Mouse (Mus musculus) thymus, postnatal 10 days (tissue): Measurements from ENCODE around the gene Olfr1417.

ENCODE experiments used
- DNase-seq, 2 experiments: peaks; one replicate each; pipeline ENCODE4 v3.0.0; 2021; ENCODE audit warnings: low spot score in 2 of 2

Olfr1417 gene

DNA sequence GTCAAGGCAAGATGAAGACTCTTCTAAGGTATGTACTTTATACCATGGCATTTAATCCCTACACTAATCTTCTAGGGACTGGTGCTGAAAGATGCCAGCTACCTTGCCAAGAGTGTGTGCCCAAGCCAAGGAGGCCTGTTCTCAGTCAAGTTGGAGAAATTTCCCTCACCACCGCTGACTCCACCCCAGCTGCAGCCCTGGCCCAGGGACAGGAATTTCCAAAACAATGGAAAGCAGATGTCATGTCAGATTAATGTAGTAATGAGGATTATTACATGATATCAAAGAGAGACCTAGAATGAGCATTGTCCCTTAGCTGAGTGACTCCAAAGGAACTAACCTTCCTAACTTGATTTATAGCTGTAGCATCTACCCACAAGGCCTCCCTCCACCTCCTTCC lies 28.2 kb downstream of the Olfr1417 start:
- no peak for DNase-seq

DNA sequence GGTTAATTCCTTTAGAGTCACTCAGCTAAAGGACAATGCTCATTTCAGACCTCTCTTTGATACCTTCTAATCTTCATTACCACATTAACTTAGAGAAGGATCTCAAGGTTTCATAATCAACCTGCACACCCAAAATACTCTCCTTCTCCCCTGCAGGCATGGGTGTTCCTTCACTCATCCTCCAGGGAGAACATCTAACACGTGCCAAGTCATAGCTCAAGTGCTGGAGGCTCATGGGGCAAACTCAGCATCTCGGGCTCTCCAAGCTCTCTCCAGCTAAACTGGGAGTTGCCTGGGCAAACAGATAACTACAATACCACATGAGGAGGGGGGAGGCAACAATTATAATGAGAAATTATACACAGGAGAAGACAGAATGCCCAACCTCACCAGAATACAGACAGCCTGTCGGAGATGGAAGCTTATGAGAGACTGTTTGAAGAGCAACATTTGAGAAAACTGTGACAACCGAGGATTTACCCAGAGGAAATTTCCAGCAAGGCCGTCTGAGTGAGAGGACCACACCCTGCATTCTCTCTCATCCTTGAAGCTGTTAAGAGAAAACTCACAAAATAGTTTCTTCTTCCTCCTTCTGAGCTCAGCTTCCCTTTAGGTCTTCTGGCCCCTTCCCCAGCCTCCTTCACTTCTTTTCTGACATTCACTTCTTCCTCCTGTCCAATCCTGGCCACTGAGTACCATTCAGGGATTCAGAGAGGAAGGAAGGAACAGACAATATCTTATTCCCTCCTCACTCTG lies 28.8 kb downstream of the Olfr1417 start:
- DNase-seq, result no peak

GRCm38 (mm10) chr19:11808452-11808851 lies 30.6 kb downstream of the Olfr1417 start:
- DNase-seq, result no peak

- no peak for DNase-seq
Measured at GRCm38 (mm10) chr19:11807822-11808221, 31.2 kb downstream of the Olfr1417 start.

DNA sequence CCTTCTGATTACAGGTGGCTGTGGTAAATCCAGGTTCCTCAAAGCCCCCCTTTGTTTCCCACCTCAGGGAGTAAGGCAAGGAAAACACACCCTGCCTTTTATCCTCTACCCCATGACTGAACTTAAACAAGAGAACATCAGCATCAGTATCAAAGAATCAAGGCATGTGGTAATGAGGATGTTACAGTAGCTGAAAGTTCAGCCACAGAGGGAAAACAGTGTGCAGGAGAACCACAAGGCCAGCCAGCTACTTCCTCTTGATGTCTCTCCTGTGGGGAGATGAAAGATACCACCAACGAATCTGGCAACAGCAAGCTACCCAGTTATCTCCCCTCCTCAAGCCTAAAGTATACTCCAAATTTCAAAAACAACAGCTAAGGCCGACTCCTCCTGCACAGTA lies 31.8 kb downstream of the Olfr1417 start:
- DNase-seq, result peak; percentile 5 to 7

DNA sequence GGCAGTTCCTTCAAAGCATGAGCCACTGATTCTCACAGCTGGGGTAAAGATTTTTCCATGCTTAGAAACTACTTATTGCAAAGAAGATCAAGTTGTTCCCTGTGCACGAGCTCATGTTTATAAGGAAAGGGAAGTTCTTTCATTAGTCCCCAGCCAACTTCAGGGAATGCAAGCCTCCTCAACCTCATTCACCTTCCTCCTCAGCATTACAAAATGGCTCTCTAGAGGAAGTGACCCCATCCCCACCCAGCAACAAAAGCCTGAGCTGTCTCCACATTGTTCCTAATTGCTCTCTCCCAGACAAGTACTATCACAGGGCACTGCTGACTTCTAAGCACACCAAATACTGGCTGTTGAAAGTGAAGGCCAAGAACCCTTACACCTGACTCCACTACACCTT lies 34.6 kb downstream of the Olfr1417 start:
- no peak for DNase-seq

GRCm38 (mm10) chr19:11800531-11801315 lies 38.3 kb downstream of the Olfr1417 start:
- DNase-seq, result no peak

DNA sequence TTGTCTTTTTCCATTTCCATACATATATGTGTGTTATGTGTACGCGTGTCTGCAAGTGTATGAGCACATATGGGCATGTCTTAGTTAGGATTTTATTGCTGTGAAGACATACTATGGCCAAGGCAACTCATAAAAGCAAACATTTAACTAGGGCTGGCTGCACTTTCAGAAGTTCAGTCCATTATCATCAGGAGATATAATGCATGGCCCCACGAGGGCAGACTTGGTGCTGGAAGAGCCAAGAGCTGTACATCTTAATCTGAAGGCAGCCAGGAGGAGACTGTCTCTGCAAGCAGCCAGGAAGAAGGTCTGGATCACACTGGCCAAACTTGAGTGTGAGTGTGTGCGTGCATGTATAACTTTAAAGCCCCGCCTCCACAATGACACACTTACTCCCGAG lies 44.6 kb downstream of the Olfr1417 start:
- DNase-seq, result no peak

DNA sequence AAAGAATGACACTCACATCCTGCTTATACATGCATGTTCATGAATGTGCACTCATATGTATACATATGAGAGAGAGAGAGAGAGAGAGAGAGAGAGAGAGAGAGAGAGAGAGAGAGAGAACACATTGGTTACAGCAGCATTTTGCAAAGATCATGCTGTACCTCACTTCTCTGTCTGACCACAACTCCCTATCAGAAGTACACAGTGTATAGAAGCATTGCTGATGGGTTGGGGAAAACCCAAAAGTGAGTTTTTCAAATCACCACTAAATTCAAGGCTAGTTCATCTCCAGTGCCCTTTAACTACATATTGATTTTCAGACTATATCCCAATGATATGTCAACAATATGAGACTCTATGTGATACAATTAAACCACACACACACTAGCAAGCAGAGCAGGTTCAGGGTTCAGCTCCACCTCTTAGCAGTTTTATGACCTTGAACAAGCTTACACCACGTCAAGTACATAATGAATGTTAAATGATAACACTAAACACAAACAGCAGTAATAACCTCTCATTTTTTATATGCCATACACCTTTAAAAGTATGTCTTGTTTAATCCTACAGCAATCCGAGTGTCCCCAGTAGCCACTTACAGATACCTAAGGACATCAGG lies 45.2 kb downstream of the Olfr1417 start:
- DNase-seq, result no peak

DNA sequence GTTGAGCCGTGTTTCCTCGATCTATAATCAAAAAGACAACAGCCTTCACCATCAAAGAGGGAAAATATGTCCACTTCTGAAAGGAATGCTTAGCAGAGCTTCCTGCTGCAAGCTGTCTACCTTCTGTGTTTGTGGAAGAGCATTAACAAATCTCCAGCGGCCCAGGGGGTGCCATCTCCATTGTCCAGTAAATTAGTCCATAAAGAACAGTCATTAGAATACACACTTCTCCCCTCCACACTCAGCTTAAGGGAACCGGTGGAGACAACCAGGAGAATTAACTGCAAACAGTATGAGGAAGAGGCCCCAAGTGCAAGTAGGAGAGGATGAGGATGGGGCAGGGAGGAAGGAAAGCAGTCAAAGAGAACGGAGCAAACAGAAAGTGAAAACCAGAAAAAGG lies 47.2 kb downstream of the Olfr1417 start:
- no peak for DNase-seq

DNA sequence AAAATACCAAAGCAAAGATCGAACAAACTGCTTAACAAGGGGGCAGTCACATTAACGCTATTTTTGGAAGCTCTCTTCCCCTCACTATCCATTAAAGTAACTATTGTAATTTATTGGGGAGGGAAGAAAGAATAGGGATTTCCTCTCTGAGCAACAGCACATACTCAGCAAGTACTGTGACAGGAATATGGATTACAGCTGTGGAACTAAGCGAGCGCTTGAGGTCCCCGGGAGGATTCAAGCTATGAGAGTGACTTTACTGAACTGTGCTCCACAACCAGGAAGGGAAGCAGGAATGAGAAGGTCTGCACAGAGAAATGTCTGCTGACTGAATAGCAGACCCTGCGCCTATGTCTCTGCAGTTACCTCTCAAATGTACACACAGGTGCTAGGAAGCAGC lies 50.1 kb downstream of the Olfr1417 start:
- DNase-seq, result no peak

DNA sequence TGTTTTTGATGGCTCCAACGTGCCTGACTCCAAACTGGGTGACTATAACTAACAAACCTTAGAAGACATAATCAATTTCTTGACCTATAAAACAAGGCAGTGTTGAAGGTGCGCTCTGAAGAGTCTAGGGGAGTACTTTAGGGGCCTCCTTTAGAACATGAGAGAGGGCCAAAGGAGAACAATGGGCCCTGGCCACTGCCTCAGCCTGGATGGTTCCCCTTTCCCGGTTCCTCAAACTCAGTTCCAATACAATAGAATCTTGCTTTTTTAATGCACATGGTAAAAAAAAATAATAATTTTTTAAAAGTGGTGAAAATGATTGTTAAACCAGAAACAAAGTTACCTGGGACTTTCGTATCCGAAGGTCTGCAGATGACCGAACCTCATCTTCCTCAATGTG lies 51.2 kb downstream of the Olfr1417 start:
- no peak for DNase-seq

DNA sequence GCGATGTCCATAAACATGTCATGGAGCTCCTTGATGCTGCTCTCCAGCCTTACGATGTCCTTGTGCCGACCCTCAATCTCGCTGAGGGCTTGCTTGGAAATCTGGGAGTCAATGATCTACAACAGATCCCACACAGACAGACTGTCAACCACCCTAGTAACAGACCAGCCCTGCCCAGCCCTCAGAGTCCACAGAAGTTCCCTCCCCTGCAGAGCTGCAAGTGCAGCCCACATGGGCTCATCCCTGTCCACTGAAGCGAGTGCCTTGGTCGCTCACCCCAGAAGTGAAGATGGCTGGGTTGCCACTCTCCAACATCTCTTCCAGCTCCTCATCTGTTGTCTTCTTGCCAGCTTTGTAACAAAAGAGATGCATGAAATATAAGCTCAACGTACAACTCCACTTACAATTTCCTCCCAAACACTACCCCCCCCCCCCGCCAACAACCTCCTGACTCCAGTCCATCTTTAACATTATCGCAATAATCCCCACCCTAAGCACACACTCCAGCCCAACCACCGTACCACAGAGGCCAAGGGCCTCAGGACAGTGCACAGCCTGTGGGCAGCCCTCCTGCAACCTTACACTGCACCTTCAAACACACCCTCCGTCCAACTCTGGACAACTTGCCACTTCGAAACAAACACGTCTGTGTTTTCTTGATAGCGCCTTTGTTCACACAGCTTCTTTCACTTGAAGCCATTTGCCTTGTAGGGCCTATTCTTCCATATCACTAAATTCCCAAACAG lies 53.4 kb downstream of the Olfr1417 start:
- DNase-seq, result no peak

DNA sequence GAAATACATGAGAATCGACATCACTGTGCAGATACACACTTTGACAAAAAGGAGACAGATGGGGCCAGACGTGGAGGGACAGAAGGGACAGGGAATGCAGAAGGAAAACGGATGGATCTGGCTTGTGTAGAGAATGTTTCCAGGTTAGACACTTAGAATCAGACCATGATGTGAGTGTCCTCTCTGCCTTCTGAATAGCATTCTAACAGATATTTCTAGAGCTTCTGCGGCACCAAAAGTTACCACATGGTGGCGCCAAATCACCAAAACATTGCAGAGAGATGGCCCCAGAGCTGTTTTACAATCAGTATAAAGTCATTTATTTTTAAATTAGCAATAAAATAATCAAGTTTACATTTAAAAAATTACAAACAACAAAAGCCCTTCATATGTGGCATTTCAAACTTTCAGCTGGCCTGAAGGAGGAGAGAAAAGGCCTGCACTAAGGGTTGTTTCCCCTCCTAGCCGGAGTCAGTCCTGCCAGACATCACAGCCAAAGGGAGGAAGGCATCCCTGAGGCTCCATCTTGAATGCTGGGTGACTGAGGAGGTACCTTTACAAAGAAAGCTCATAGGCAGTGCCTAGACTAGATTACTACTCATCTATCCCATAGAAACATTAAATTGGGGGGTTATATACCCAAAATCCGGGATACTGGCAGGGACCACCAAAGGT lies 61.7 kb downstream of the Olfr1417 start:
- DNase-seq, result peak in 1 of 2 experiments; percentile 52
